Mouse (Mus musculus): ENCODE data around the gene Luc7l2.

DNA sequence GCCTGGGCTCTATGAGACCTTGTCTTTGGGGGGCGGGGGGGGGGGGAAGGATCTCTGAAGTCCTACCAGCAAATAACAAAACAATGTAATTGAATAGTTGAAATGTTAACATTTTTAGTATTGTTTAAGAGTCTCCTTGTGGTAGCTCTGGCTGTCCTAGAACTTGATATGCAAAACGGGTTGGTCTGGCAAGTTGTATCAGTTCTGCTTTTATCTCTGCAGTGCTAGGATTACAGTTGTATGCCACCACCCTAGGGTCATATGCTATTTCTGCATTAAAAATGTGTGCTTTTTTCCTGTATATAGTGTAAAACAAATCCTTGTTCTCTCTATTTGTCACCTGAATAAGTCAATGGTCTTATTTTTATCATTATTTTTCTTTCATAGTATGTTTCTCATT is 25.0 kb downstream of the Luc7l2 start:
- no peak for TF ChIP-seq ZC3H11A (IDR thresholded peaks at IDR 0.05; ENCODE audit: low read depth, low read length)
- TF ChIP-seq POLR2A (IDR thresholded peaks at IDR 0.05; ENCODE audit: control insufficient read depth in 1 of 2, insufficient read depth in 1 of 2, low read depth in 1 of 2, low read length in 2 of 2, poor library complexity in 1 of 2): no peak
